Mouse (Mus musculus) heart, postnatal 0 days (tissue): ENCODE results near the gene Cdh3. TPM values are rescaled to one million over a fixed set of nuclear protein-coding genes. Genes with fewer than 3 reads are reported as not detected.
"Not testable (repeated sequence)": the region's sequence is repeated elsewhere in the genome, so short reads cannot be mapped to it uniquely, and the experiment has no call there.

Experiments used
- ATAC-seq: fragments of 200-750 bp; cut with Nextera tagmentation; 2 replicates; pipeline ENCODE4 v1.8.0; 2017; ENCODE audit warnings: low read depth, moderate number of reproducible peaks, moderate library complexity; ENCODE audit not compliant: insufficient read depth
- DNase-seq: peaks from one replicate; pipeline ENCODE4 v3.0.0-alpha.2; 2016; ENCODE audit warnings: low spot score
- H3K27ac ChIP-seq: fragments of 300-500 bp; sonication (generic); 2 replicates; pipeline ENCODE4 v1.5.1; 2014; ENCODE audit warnings: low read depth, mild to moderate bottlenecking
- H3K27me3 ChIP-seq: fragments of 300-500 bp; sonication (generic); 2 replicates; pipeline ENCODE4 v1.6.1; 2014; ENCODE audit warnings: low read length, mixed read lengths; ENCODE audit not compliant: control insufficient read depth, insufficient read depth
- H3K36me3 ChIP-seq: fragments of 300-500 bp; sonication (generic); replicated peaks from 2 replicates; pipeline ENCODE4 v1.6.1; 2014; ENCODE audit warnings: low read length, mixed read lengths; ENCODE audit not compliant: control insufficient read depth, insufficient read depth
- H3K4me1 ChIP-seq: fragments of 300-500 bp; sonication (generic); 2 replicates; pipeline ENCODE4 v1.6.1; 2014; ENCODE audit warnings: antibody characterized with exemption; ENCODE audit not compliant: control insufficient read depth, insufficient read depth
- H3K4me2 ChIP-seq: fragments of 300-500 bp; sonication (generic); 2 replicates; pipeline ENCODE4 v1.6.1; 2014; ENCODE audit warnings: low read depth, mild to moderate bottlenecking, low read length, moderate library complexity
- H3K4me3 ChIP-seq: fragments of 300-500 bp; sonication (generic); 2 replicates; pipeline ENCODE4 v1.5.1; 2014; ENCODE audit warnings: low read depth, low read length
- H3K9ac ChIP-seq: fragments of 300-500 bp; sonication (generic); replicated peaks from 2 replicates; pipeline ENCODE4 v1.6.1; 2014; ENCODE audit warnings: low read depth, low read length, mixed read lengths
- H3K9me3 ChIP-seq: fragments of 300-500 bp; sonication (generic); replicated peaks from 2 replicates; pipeline ENCODE4 v1.6.1; 2016; ENCODE audit warnings: low read length; ENCODE audit not compliant: control insufficient read depth
- CTCF ChIP-seq: IDR thresholded peaks from 2 replicates; pipeline ENCODE4 v1.5.1; 2016; ENCODE audit warnings: antibody characterized with exemption, control low read depth, low read depth
- EP300 ChIP-seq: IDR thresholded peaks from 2 replicates; pipeline ENCODE4 v1.6.1; 2016; ENCODE audit warnings: antibody characterized with exemption, low read depth
- WGBS: fragments of 180-500 bp; shearing (Covaris S2); extraction: QIAGEN DNeasy Blood & Tissue Kit; methylation state at CpG from one replicate; pipeline ENCODE4 v1.1.7; 2014; 5-methylcytosine and 5-hydroxymethylcytosine counted together
- polyA plus RNA-seq: library from polyadenylated mRNA; unstranded; fragments of >200 nt; fragmentation: Nextera tagmentation; extraction: Ambion mirVana; gene quantifications from 2 replicates; pipeline ENCODE4 v1.2.1, GENCODE M21; 2015
- total RNA-seq: library from RNA; depleted of rRNA; stranded (reverse); fragments of >200 nt; gene quantifications from 2 replicates; pipeline ENCODE4 v1.2.3, GENCODE M21; 2014; ENCODE audit warnings: low replicate concordance

Cdh3 gene
- total and polyA plus RNA-seq, 2 experiments from 2014 or later = 4.5 to 9.2 TPM

DNA sequence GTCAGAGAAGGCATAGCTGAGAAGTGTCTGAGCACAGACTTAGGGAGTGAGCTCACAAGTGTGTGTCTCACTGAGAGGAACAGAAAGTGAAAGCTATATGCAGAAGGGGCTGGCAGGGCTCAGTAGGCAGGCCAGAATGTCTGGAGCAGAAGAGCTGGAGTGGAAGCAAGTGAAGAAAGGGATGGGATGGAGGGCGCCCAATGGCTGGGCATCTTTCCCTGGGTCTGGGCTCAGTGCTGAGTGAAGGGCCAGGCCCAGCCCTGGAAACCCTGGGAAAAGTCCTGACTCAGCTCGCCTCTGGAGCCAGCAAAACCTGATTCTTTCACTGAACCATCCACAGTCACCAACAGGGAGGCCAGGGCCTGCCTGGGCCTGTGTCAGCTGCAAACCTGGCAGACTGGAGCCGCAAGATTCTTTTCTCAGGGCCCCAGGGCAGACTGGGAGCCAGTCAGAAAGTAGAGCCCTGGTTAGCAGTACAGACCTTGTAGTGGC lies 53.0 kb downstream of the Cdh3 start:
- no peak overlapping the region for H3K9ac ChIP-seq
- H3K4me2 ChIP-seq = no peak overlapping the region
- 83% methylated on average over 3 of the region's 3 CpGs for WGBS
- H3K27ac ChIP-seq = no peak overlapping the region
- H3K9me3 ChIP-seq = no peaks in the 10 kb centered on the region
- H3K27me3 ChIP-seq = no peaks in the 10 kb centered on the region
- H3K4me3 ChIP-seq = no peak overlapping the region
- no peak for TF ChIP-seq CTCF
- TF ChIP-seq EP300 = no peak
- no peaks in the 10 kb centered on the region for H3K36me3 ChIP-seq
- DNase-seq (no peak), ATAC-seq (no peak)
- H3K4me1 ChIP-seq = no peaks in the 10 kb centered on the region

DNA sequence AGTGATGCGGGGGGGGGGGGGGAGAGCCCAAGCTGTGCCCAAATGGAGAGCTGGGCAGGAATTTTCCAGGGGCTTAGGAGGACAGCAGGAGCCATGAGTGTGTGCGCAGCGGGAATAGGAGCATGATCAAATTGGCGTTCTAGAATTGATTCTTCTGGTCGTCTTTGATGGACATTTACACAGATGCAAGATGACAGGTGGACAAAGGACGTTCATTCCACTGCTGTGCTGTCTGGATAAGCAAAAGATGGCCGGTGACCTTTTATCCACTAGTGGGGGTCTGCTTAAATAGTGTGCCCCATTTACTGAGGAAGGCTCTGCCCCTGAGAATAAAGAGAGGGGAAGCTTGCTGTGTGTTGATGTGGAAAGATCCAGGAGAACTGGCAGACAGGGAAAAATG lies 58.3 kb downstream of the Cdh3 start:
- no peak overlapping the region for H3K9ac ChIP-seq
- no peak overlapping the region for H3K4me3 ChIP-seq
- H3K27me3 ChIP-seq = no peaks in the 10 kb centered on the region
- H3K4me2 ChIP-seq = no peak overlapping the region
- DNase-seq = no peak
- no peak for ATAC-seq
- no peaks in the 10 kb centered on the region for H3K36me3 ChIP-seq
- no peak overlapping the region for H3K27ac ChIP-seq
- WGBS = 73% methylated on average over 7 of the region's 7 CpGs
- no peaks in the 10 kb centered on the region for H3K9me3 ChIP-seq
- no peak for TF ChIP-seq EP300
- TF ChIP-seq CTCF = no peak
- no peaks in the 10 kb centered on the region for H3K4me1 ChIP-seq

DNA sequence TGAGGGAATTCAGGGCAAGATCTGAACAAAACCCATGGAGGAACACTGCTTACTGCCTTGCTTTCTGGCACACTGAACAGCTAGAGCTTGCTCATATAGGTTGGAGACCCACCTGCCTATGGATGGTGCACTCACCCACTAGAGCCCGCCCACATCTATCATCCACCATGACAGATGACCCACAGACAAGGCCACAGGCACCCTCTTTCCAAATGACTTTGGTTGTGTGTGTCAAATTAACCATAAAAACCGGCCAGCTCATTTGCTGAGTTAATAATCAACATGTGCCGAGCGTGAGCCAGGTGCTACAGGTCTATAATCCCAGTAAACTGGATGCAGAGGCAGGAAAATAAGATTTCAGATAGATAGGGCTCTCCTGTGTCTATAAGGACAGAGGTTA lies 59.7 kb downstream of the Cdh3 start:
- H3K4me3 ChIP-seq = no peak overlapping the region
- H3K27me3 ChIP-seq = no peaks in the 10 kb centered on the region
- H3K4me1 ChIP-seq = no peaks in the 10 kb centered on the region
- no peak overlapping the region for H3K27ac ChIP-seq
- H3K36me3 ChIP-seq = no peaks in the 10 kb centered on the region
- no peak overlapping the region for H3K9ac ChIP-seq
- WGBS = 93% methylated on average over 4 of the region's 4 CpGs
- ATAC-seq = no peak
- H3K4me2 ChIP-seq = no peak overlapping the region
- no peak for DNase-seq
- no peak for TF ChIP-seq CTCF
- no peak for TF ChIP-seq EP300
- no peaks in the 10 kb centered on the region for H3K9me3 ChIP-seq

- Histone ChIP-seq H3K4me2 (no peak overlapping the region), H3K9ac (no peak overlapping the region), H3K27me3 (no peaks in the 10 kb centered on the region), H3K4me1 (peaks cover 3% of the 10 kb centered on the region; the same call in 1 of the 2 replicates), H3K4me3 (no peak overlapping the region), H3K27ac (no peak overlapping the region), H3K9me3 (no peaks in the 10 kb centered on the region), H3K36me3 (no peaks in the 10 kb centered on the region)
- no peak for ATAC-seq
- TF ChIP-seq CTCF (no peak), EP300 (no peak)
- 84% methylated on average over 5 of the region's 5 CpGs for WGBS
- no peak for DNase-seq
These were observed 61.0 kb downstream of the Cdh3 start for GRCm38 (mm10) chr8:106571551-106572172.

- H3K4me2 ChIP-seq, H3K4me1 ChIP-seq, DNase-seq, H3K4me3 ChIP-seq, H3K36me3 ChIP-seq, ATAC-seq, H3K9ac ChIP-seq, H3K9me3 ChIP-seq, H3K27me3 ChIP-seq, H3K27ac ChIP-seq: not testable (repeated sequence)
- WGBS = 60% methylated on average over 1 of the region's 1 CpGs
These were observed 61.5 kb downstream of the Cdh3 start for GRCm38 (mm10) chr8:106572175-106572574.

DNA sequence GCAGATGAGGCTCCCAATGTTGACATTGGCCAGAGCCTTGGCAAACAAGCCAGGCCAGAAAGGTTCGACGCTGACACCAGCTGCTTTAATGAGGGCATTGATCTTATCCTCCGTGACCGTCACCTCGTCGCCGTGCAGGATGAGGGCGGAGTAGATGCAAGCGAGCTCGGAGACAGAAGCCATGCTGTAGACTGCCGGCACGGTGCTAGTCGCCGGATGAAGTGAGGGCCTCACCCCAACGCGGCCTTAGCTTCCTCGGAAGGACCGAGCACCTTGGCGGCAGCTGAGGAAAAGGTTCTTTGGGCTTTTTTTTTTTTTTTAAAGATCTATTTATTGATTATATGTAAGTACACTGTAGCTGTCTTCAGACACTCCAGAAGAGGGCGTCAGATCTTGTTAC lies 62.5 kb downstream of the Cdh3 start, which contains the start of gene Gm10073:
Gm10073 (minus strand) TSS at position 294 of the 400 bp plus-strand sequence.
- not testable (repeated sequence) for H3K4me2 ChIP-seq, H3K4me3 ChIP-seq, H3K27me3 ChIP-seq, DNase-seq, H3K9ac ChIP-seq, H3K9me3 ChIP-seq, H3K27ac ChIP-seq, H3K4me1 ChIP-seq, ATAC-seq, H3K36me3 ChIP-seq
- WGBS = 26% methylated on average over 19 of the region's 20 CpGs
